Mouse (Mus musculus) ovary, adult 18-20 months (tissue): ENCODE data around the gene Col4a4.

ENCODE experiments used
- DNase-seq: peaks from one replicate; pipeline ENCODE4 v3.0.0; 2022; ENCODE audit warnings: low spot score, mixed read lengths

The Col4a4 gene

DNA sequence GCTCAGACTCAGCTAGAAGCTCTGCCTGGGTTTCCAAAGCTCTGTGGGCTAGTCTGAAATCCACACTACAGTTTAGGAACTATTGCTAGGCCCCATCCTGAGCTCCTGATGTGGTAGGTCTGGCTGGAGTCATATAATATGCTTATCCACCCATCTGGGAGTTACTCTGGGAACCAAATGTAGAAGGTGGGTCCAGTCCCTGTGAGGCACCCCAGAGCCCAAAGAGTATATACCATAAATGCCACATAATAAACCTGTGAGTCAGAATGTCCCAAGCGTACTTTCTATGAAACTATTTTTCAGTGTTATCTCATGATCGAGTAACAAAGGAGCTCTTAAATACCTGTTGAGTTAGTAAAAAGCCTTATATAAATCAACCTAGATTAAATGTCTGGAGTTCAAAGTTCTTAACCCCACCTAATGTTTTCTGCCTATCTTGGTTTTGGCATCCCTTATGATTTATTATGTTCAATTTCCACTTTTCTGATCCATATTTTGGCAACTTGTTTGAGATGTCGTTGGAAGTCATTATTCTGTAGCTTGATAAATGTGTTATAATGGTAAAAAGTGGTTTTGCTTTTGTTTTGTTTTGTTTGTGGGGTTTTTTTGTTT lies 172.1 kb downstream of the Col4a4 start:
- no peak for DNase-seq

GRCm38 (mm10) chr1:82412085-82412484 lies 174.6 kb downstream of the Col4a4 start:
- no peak for DNase-seq

DNA sequence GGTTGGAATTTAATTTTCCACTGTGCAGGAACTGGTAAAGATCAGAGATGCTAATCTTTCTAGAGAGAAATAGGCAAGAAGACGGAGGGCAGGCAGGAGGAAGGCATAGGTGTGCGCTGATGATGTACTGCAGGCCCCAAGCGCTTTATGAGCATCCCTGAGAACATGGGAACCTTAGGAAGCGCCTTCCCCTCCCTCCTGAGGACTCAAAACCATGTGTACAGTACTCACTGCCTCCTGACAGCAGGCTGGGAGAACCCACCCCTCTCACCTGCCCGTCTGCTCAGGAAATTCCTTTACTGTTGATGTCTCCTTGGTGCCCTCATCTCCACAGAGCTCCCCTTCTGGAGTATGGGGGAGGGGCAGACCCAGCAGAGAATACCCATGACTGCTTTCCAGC lies 175.1 kb downstream of the Col4a4 start:
- DNase-seq: no peak

DNA sequence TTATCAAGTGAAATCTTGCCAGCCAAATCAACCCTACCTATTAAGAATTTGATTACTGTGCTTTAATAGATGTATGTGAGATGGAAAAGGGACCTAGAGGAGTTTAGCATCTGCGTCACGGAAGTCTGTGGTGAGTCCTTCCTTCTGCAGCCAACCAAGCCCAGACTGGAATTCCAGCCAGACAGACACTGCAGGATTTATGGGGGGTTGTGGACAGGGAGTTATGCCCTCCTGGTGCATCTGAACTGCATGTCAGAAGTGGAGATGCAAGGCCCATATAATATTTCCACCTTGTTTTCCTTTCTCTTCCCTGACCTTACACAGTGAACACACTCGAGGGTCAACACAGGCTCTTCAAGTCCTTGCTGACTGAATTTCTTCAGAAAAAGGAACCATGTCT lies 176.1 kb downstream of the Col4a4 start:
- DNase-seq: no peak

DNA sequence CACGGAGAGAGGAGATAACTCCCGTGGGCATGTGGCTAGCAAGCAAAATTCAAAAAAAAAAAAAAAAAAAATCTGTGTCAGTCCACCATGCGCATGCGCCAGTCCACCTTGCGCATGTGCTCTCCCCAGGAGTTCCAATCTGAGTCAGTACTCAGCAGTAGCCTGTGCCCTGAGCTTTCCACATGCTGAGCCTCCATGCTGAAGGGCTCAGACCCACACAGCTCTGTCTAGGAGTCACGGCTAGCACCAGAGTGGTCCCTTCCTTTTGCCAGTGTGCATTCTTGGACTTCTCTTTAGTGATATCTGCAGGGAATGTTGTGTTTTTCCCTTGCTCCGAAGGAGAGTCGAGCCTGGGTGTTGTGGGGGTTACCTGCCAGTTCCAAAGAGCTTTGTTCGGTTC lies 177.4 kb downstream of the Col4a4 start:
- DNase-seq: no peak

DNA sequence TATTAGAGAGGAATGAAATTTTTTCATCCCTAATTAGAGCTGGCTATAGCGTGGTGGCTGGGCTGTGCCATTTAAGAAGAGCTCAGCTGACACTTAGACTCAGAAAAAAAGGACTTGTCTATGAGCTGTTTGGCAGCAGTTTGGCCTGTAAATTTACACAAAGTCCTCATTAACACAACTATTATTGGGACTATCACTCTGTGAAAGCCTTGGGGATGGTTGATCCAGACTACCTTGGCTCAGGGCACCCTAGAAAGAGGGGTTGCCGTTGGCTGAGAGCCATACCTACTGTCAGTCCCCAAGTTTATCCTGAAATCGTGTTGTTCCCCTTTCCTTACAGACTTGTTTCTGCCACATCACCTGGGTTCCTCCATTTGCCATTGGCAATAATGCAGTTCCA lies 178.9 kb downstream of the Col4a4 start:
- DNase-seq: no peak
